Comparison of ENCODE assay signal across 23 mouse cellular contexts in genomic region chr12:102429656-102430055, GRCm38 (mm10). TPM values are rescaled to one million over a fixed set of nuclear protein-coding genes. Genes with fewer than 3 reads are reported as not detected.
DNase-seq lines count a peak whose midpoint lies in the region; ATAC-seq lines count a peak whose summit lies in the region.
"Had no signal": no experiment of that assay in that cellular context is flagged by ENCODE, and none has a peak within 500 bp of the region (broad histone marks: within the 10 kb centered on the region; RNA-seq: fewer than 3 reads in every experiment).

No protein-coding gene starts in this region.

- peaks cover 34% of the 10 kb centered on the region for H3K36me3 ChIP-seq in megakaryocyte, embryonic 14.5 days (replicated peaks; ENCODE audit: low read length)
- peaks cover 4% of the 10 kb centered on the region; the same call in 1 of the 2 replicates for H3K36me3 ChIP-seq in splenic B cell, adult 2 months (ENCODE audit: control insufficient read depth, insufficient read depth, low read length, poor library complexity, severe bottlenecking)

- peaks cover 61% of the 10 kb centered on the region for H3K4me1 ChIP-seq in megakaryocyte, embryonic 14.5 days
- H3K4me1 ChIP-seq: forebrain, embryonic 10.5 days; hindbrain, embryonic 12.5 days had no signal

- H3K9me3 ChIP-seq in megakaryocyte, embryonic 14.5 days, result no peaks in the 10 kb centered on the region
- H3K9me3 ChIP-seq: embryonic facial prominence, embryonic 13.5 days; forebrain, embryonic 10.5 days; heart, embryonic 10.5 days; hindbrain, embryonic 12.5 days had no signal

- DNase-seq in cerebellum, postnatal 10 days, result peak; percentile 48 to 56
- no peak for DNase-seq in cerebellum, postnatal 36 days
- peak; percentile 61 for DNase-seq in MN1 (ENCODE audit: low spot score)
- DNase-seq in splenic B cell, adult 2 months (ENCODE audit: low read depth, low spot score), result peak; percentile 18
- no peak for DNase-seq in right cerebral cortex, postnatal 14 days
- no peak for DNase-seq in T-cell, adult 2 months (ENCODE audit: low spot score)
- DNase-seq: adrenal gland, postnatal 10 days; cerebellum, adult 11-12 months; cerebellum, postnatal 14 days; gastrocnemius, adult 2 months; gastrocnemius, postnatal 25 days; heart, postnatal 10 days; heart, postnatal 4 days; kidney, adult 11 months had no signal

- no peak for ATAC-seq in megakaryocyte, adult 5-6 weeks (ENCODE audit: poor library complexity, severe bottlenecking)
- ATAC-seq: forebrain, embryonic 14.5 days; hindbrain, embryonic 16.5 days; inflammation-experienced regulatory T-cells, adult 6 months had no signal

- no peaks in the 10 kb centered on the region for H3K27me3 ChIP-seq in megakaryocyte, embryonic 14.5 days (replicated peaks)
- H3K27me3 ChIP-seq in splenic B cell, adult 2 months (ENCODE audit: control insufficient read depth, insufficient read depth, low read length, poor library complexity, severe bottlenecking), result no peaks in the 10 kb centered on the region
- H3K27me3 ChIP-seq: embryonic facial prominence, embryonic 13.5 days; hindbrain, embryonic 12.5 days had no signal

- peak overlapping the region; percentile 57 for H3K4me3 ChIP-seq in megakaryocyte, embryonic 14.5 days (replicated peaks)
- H3K4me3 ChIP-seq: embryonic facial prominence, embryonic 13.5 days; forebrain, embryonic 10.5 days; gastrocnemius, adult 2 months; heart, embryonic 10.5 days; hindbrain, embryonic 12.5 days had no signal

RNA-seq across cellular contexts. Expression of gene Lgmn, which starts 10.0 kb away (rescaled TPM):
- 3.4 and 40.6 TPM in 2 replicates for polyA plus RNA-seq in megakaryocyte, embryonic 14.5 days (2012; ENCODE audit: insufficient read depth, low replicate concordance)
- 37.6 and 39.2 TPM in 2 replicates for total RNA-seq in megakaryocyte, adult 5-6 weeks (2015)
- 28.7 and 33.0 TPM in 2 replicates for total RNA-seq in megakaryocyte, adult 5-6 weeks (2017)

RNA-seq across cellular contexts. Expression of gene Golga5, which starts 39.3 kb away (rescaled TPM):
- 1.2 and 3.4 TPM in 2 replicates for polyA plus RNA-seq in megakaryocyte, embryonic 14.5 days (2012; ENCODE audit: insufficient read depth, low replicate concordance)
- 24.1 and 26.3 TPM in 2 replicates for total RNA-seq in megakaryocyte, adult 5-6 weeks (2015)
- total RNA-seq in megakaryocyte, adult 5-6 weeks (2017), result 67.6 and 87.1 TPM in 2 replicates

Comparison
In these comparisons a context has a peak if more than half of its experiments do, and no peak if none do; other contexts are left out.
1. DNase-seq: peak in cerebellum, postnatal 10 days (2 of 2), MN1 (single experiment) and splenic B cell, adult 2 months (single experiment); none in cerebellum, postnatal 36 days (0 of 2), right cerebral cortex, postnatal 14 days (single experiment) and T-cell, adult 2 months (single experiment).